Mouse (Mus musculus) liver, embryonic 14.5 days (tissue): ENCODE results near the gene Asb1. TPM values are rescaled to one million over a fixed set of nuclear protein-coding genes. Genes with fewer than 3 reads are reported as not detected.

Source experiments
- ATAC-seq: fragments of 200-750 bp; cut with Nextera tagmentation; 2 replicates; pipeline ENCODE4 v1.8.0; 2017; ENCODE audit warnings: moderate number of reproducible peaks, mild to moderate bottlenecking, moderate library complexity; ENCODE audit not compliant: insufficient read depth
- DNase-seq, 3 experiments: peaks; one replicate each; pipeline ENCODE4 v3.0.0-alpha.2; 2012 to 2013; ENCODE audit warnings: low read depth in 3 of 3, low spot score in 3 of 3
- H3K27ac ChIP-seq: fragments of 300-500 bp; sonication (generic); 2 replicates; pipeline ENCODE4 v1.5.1; 2014; ENCODE audit warnings: moderate library complexity, mild to moderate bottlenecking, control low read depth, inconsistent platforms
- H3K27me3 ChIP-seq: fragments of 300-500 bp; sonication (generic); 2 replicates; pipeline ENCODE4 v1.6.1; 2014; ENCODE audit warnings: mild to moderate bottlenecking, low read length, moderate library complexity; ENCODE audit not compliant: control insufficient read depth, insufficient read depth
- H3K36me3 ChIP-seq: fragments of 300-500 bp; sonication (generic); replicated peaks from 2 replicates; pipeline ENCODE4 v1.6.1; 2014; ENCODE audit warnings: low read depth; ENCODE audit not compliant: control insufficient read depth, insufficient read depth
- H3K4me1 ChIP-seq, 2 experiments: fragments of 200-500 bp in 1 of 2; fragments of 300-500 bp in 1 of 2; sonication (generic) in 1 of 2; replicated peaks; 2 replicates each; pipeline ENCODE4 v1.6.1; 2012 to 2014; ENCODE audit warnings: antibody characterized with exemption in 1 of 2, inconsistent platforms in 1 of 2, low read length in 1 of 2; ENCODE audit not compliant: control insufficient read depth in 2 of 2, insufficient read depth in 2 of 2
- H3K4me2 ChIP-seq: fragments of 300-500 bp; sonication (generic); 2 replicates; pipeline ENCODE4 v1.6.1; 2014; ENCODE audit warnings: low read depth, mild to moderate bottlenecking, control low read depth, moderate library complexity
- H3K4me3 ChIP-seq, 2 experiments: fragments of 200-500 bp in 1 of 2; fragments of 300-500 bp in 1 of 2; sonication (generic) in 1 of 2; 2 replicates each; pipeline ENCODE4 v1.5.1; 2012 to 2014; ENCODE audit warnings: low read depth in 2 of 2, low read length in 2 of 2, mild to moderate bottlenecking in 2 of 2, control low read depth in 1 of 2, inconsistent platforms in 1 of 2, moderate library complexity in 1 of 2; ENCODE audit not compliant: insufficient read depth in 1 of 2
- H3K9ac ChIP-seq: fragments of 300-500 bp; sonication (generic); replicated peaks from 2 replicates; pipeline ENCODE4 v1.6.1; 2014; ENCODE audit warnings: mild to moderate bottlenecking, control low read depth, moderate library complexity
- H3K9me3 ChIP-seq: fragments of 300-500 bp; sonication (generic); 2 replicates; pipeline ENCODE4 v1.6.1; 2016; ENCODE audit warnings: low read length, mixed read lengths; ENCODE audit not compliant: control insufficient read depth
- CTCF ChIP-seq: IDR thresholded peaks from 2 replicates; pipeline ENCODE4 v1.5.1; 2016; ENCODE audit warnings: antibody characterized with exemption, low read depth, control low read depth
- EP300 ChIP-seq: IDR thresholded peaks from 2 replicates; pipeline ENCODE4 v1.6.1; 2016; ENCODE audit warnings: antibody characterized with exemption, low read depth
- WGBS: fragments of 180-500 bp; shearing (Covaris S2); extraction: QIAGEN DNeasy Blood & Tissue Kit; methylation state at CpG from one replicate; pipeline ENCODE4 v1.1.7; 2014; ENCODE audit not compliant: insufficient replicate concordance; 5-methylcytosine and 5-hydroxymethylcytosine counted together
- polyA plus RNA-seq, 2 experiments: library from polyadenylated mRNA; depleted of rRNA in 1 of 2; stranded (reverse) in 1 of 2; unstranded in 1 of 2; fragments of >200 nt; fragmentation: Nextera tagmentation in 1 of 2; extraction: Ambion mirVana in 1 of 2; gene quantifications; 2 replicates each; pipeline versions ENCODE4 v1.2.1 to v1.2.3; 2012 to 2014

Asb1 gene
- polyA plus RNA-seq, 2 experiments, result 10.4 to 12.6 TPM

- Histone ChIP-seq H3K36me3 (no peaks in the 10 kb centered on the region), H3K9ac (no peak overlapping the region), H3K9me3 (no peaks in the 10 kb centered on the region), H3K27me3 (no peaks in the 10 kb centered on the region), H3K4me1 (peaks cover 0 to 4% of the 10 kb centered on the region in 2 experiments; a peak in 2 of 4 replicates), H3K27ac (no peak overlapping the region), H3K4me2 (no peak overlapping the region), H3K4me3 (no peak overlapping the region)
- no peak for DNase-seq
- WGBS, result 62% methylated on average over 2 of the region's 2 CpGs
- TF ChIP-seq CTCF (no peak), EP300 (no peak)
- ATAC-seq, result no peak
Measured at GRCm38 (mm10) chr1:91581206-91581605, 40.9 kb downstream of the Asb1 start.

GRCm38 (mm10) chr1:91584969-91585835 is 44.9 kb downstream of the Asb1 start:
- no peak overlapping the region for H3K27ac ChIP-seq
- H3K27me3 ChIP-seq, result no peaks in the 10 kb centered on the region
- H3K9me3 ChIP-seq, result no peaks in the 10 kb centered on the region
- peaks cover 0 to 4% of the 10 kb centered on the region in 2 experiments; a peak in 1 of 4 replicates for H3K4me1 ChIP-seq
- H3K9ac ChIP-seq, result no peak overlapping the region
- 70% methylated on average over 17 of the region's 17 CpGs for WGBS
- H3K4me2 ChIP-seq, result no peak overlapping the region
- H3K4me3 ChIP-seq, result no peak overlapping the region
- ATAC-seq, result no peak
- DNase-seq, result no peak
- TF ChIP-seq CTCF (no peak), EP300 (no peak)
- H3K36me3 ChIP-seq, result no peaks in the 10 kb centered on the region

- no peak overlapping the region for H3K4me2 ChIP-seq
- TF ChIP-seq CTCF, result no peak
- TF ChIP-seq EP300, result no peak
- H3K4me3 ChIP-seq, result no peak overlapping the region
- H3K36me3 ChIP-seq, result no peaks in the 10 kb centered on the region
- no peak overlapping the region for H3K27ac ChIP-seq
- no peak overlapping the region for H3K9ac ChIP-seq
- DNase-seq (no peak), ATAC-seq (no peak)
- WGBS, result 44% methylated on average over 6 of the region's 6 CpGs
- no peaks in the 10 kb centered on the region for H3K27me3 ChIP-seq
- H3K9me3 ChIP-seq, result no peaks in the 10 kb centered on the region
- H3K4me1 ChIP-seq, result no peaks in the 10 kb centered on the region
Measured at GRCm38 (mm10) chr1:91589738-91590137, 49.4 kb downstream of the Asb1 start.

- ATAC-seq, result no peak
- H3K36me3 ChIP-seq, result no peaks in the 10 kb centered on the region
- no peaks in the 10 kb centered on the region for H3K27me3 ChIP-seq
- no peak overlapping the region for H3K9ac ChIP-seq
- H3K4me3 ChIP-seq, result no peak overlapping the region
- no peak overlapping the region for H3K4me2 ChIP-seq
- 74% methylated on average over 9 of the region's 9 CpGs for WGBS
- TF ChIP-seq CTCF, result no peak
- TF ChIP-seq EP300, result no peak
- no peak for DNase-seq
- no peaks in the 10 kb centered on the region for H3K9me3 ChIP-seq
- H3K4me1 ChIP-seq, result no peaks in the 10 kb centered on the region
- H3K27ac ChIP-seq, result no peak overlapping the region
Measured at GRCm38 (mm10) chr1:91595521-91596020, 55.2 kb downstream of the Asb1 start.

GRCm38 (mm10) chr1:91597611-91598010 is 57.3 kb downstream of the Asb1 start:
- WGBS, result 61% methylated on average over 5 of the region's 5 CpGs

More at GRCm38 (mm10) chr1:91597611-91598010, 57.3 kb downstream of the Asb1 start:
- TF ChIP-seq EP300 (no peak), CTCF (no peak)
- Histone ChIP-seq H3K27me3 (no peaks in the 10 kb centered on the region), H3K36me3 (no peaks in the 10 kb centered on the region), H3K4me1 (no peaks in the 10 kb centered on the region), H3K4me3 (no peak overlapping the region), H3K4me2 (no peak overlapping the region), H3K9me3 (no peaks in the 10 kb centered on the region), H3K9ac (no peak overlapping the region), H3K27ac (no peak overlapping the region)
- ATAC-seq (no peak), DNase-seq (no peak)
